Mouse (Mus musculus): Measurements from ENCODE around the gene Crim1. TPM values are rescaled to one million over a fixed set of nuclear protein-coding genes. Genes with fewer than 3 reads are reported as not detected.

Crim1 gene
- polyA plus RNA-seq, 1 experiment = 36.1 TPM

DNA sequence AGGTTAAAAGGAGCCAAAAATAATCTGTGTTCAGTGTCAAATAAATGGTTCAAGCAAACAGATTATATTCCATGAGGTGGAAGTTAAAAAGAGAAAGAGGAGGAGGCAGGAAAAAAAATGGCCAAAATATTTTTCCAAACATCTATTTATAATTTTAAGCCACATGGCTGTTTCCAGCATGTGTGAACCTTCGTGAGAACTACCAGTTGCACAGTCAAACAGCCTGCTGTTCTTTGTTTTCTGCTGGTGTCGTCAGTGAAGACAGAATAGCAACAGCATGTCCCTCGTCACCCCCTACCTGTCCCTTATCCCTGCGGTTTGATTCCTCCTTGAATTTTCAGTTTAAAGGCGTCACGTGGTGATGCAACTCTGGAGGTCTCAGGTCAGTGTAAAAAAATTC, 70.0 kb downstream of the Crim1 start:
- TF ChIP-seq CTCF (IDR thresholded peaks at IDR 0.05; ENCODE audit: extremely low read depth, insufficient read length, insufficient replicate concordance, low read depth, low read length) (no peak), POLR2A (IDR thresholded peaks at IDR 0.05; ENCODE audit: low read depth, low read length) (no peak)
- Histone ChIP-seq H3K27ac (ENCODE audit: insufficient read depth, low read depth, low read length) (no peak overlapping the region), H3K4me1 (ENCODE audit: control insufficient read depth, insufficient read depth, insufficient read length, low read length) (peaks cover 9% of the 10 kb centered on the region; the same call in 1 of the 2 replicates), H3K4me3 (ENCODE audit: low read depth, low read length) (no peak overlapping the region), H3K27me3 (ENCODE audit: control insufficient read depth, insufficient read depth, low read length) (no peaks in the 10 kb centered on the region), H3K36me3 (ENCODE audit: control insufficient read depth, insufficient read depth, low read length) (no peaks in the 10 kb centered on the region)
- WGBS = 84% methylated on average over 6 of the region's 6 CpGs

DNA sequence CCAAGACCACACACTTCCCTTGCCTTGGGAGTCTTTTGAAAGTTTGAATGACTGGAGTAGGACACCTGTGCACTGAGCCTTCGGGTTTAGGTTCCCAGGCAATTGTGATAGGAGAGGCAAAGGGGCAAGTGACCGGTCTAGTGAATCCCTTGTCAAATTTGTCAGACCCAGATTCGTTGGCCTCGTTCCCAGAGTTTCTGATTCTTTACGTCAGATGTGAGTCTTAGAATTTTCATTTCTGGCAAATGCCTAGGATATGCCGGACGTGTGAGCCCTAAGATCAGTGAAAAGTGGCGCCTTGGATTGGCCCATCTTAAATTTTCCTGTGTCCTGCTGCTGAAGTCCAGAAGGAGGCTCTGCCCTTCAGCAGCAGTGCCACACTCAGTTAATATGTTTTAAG, 71.7 kb downstream of the Crim1 start:
- H3K4me3 ChIP-seq (ENCODE audit: low read depth, low read length) = no peak overlapping the region
- WGBS = 81% methylated on average over 8 of the region's 8 CpGs
- no peaks in the 10 kb centered on the region for H3K36me3 ChIP-seq (ENCODE audit: control insufficient read depth, insufficient read depth, low read length)
- no peak for TF ChIP-seq POLR2A (IDR thresholded peaks at IDR 0.05; ENCODE audit: low read depth, low read length)
- no peak for TF ChIP-seq CTCF (IDR thresholded peaks at IDR 0.05; ENCODE audit: extremely low read depth, insufficient read length, insufficient replicate concordance, low read depth, low read length)
- H3K27ac ChIP-seq (ENCODE audit: insufficient read depth, low read depth, low read length) = no peak overlapping the region
- H3K27me3 ChIP-seq (ENCODE audit: control insufficient read depth, insufficient read depth, low read length) = no peaks in the 10 kb centered on the region
- peaks cover 9% of the 10 kb centered on the region; the same call in 1 of the 2 replicates for H3K4me1 ChIP-seq (ENCODE audit: control insufficient read depth, insufficient read depth, insufficient read length, low read length)

DNA sequence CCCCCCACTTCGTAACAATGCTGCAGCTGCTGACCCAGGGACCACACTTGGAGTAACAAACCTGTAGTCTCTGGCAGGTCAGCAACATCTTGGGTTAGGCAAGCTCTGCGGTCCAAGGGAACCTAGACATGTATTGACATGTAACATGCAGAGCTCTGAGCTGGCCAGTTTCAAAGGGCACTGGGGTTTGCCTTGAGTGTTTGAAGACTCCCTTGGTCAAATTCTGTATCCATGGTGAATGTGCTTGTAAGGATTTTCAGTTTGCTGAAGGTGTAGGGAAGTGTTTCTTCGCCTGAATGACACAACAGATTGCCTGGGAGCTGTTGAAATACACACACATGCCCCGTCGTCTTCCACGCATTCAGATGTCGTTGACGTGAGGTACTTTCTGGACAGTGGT, 72.1 kb downstream of the Crim1 start:
- Histone ChIP-seq H3K27ac (ENCODE audit: insufficient read depth, low read depth, low read length) (no peak overlapping the region), H3K36me3 (ENCODE audit: control insufficient read depth, insufficient read depth, low read length) (no peaks in the 10 kb centered on the region), H3K27me3 (ENCODE audit: control insufficient read depth, insufficient read depth, low read length) (no peaks in the 10 kb centered on the region), H3K4me1 (ENCODE audit: control insufficient read depth, insufficient read depth, insufficient read length, low read length) (peaks cover 9% of the 10 kb centered on the region; the same call in 1 of the 2 replicates), H3K4me3 (ENCODE audit: low read depth, low read length) (no peak overlapping the region)
- TF ChIP-seq CTCF (IDR thresholded peaks at IDR 0.05; ENCODE audit: extremely low read depth, insufficient read length, insufficient replicate concordance, low read depth, low read length) = no peak
- no peak for TF ChIP-seq POLR2A (IDR thresholded peaks at IDR 0.05; ENCODE audit: low read depth, low read length)
- WGBS = 90% methylated on average over 8 of the region's 8 CpGs

DNA sequence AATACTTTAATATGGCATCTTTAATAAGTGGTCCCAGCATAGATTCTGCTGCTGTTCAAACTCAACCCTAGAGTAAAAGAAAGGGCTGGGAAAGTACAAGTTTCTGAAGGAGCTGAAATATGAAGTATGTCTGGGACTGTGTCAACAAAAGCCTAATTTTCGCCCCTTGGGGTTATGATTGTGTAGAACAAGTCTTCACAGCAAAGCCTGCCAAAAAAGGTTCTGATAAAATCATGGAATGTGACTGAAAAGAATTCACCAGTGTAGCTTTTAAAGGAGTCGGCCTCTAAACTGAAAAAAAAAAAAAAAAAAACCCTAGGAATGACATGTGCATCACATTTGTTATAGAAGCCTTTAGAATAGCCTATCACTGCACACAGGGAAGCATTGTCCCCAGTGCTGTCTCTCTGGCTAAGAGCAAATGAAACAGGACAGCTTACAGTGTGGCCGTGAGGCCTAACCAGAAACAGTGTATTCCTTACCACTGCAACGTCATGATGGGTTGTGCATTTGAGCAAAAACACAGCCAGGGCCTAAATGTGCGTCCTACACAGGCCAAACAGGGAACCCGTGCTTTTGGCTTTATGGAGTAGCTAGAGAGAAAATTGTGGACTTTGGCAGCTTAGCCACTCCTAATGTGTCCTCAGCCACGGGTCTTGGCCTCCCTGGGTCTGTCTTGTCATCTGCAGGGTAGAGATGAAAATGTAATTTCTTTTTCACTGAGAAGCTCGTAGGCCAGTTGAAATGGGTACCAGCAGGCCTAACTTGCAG, 72.8 kb downstream of the Crim1 start:
- Histone ChIP-seq H3K4me1 (ENCODE audit: control insufficient read depth, insufficient read depth, insufficient read length, low read length) (peaks cover 9% of the 10 kb centered on the region; the same call in 1 of the 2 replicates), H3K4me3 (ENCODE audit: low read depth, low read length) (no peak overlapping the region), H3K27ac (ENCODE audit: insufficient read depth, low read depth, low read length) (peak overlapping the region; percentile 69), H3K27me3 (ENCODE audit: control insufficient read depth, insufficient read depth, low read length) (no peaks in the 10 kb centered on the region), H3K36me3 (ENCODE audit: control insufficient read depth, insufficient read depth, low read length) (no peaks in the 10 kb centered on the region)
- no peak for TF ChIP-seq CTCF (IDR thresholded peaks at IDR 0.05; ENCODE audit: extremely low read depth, insufficient read length, insufficient replicate concordance, low read depth, low read length)
- TF ChIP-seq POLR2A (IDR thresholded peaks at IDR 0.05; ENCODE audit: low read depth, low read length) = no peak
- WGBS = 38% methylated on average over 8 of the region's 8 CpGs

DNA sequence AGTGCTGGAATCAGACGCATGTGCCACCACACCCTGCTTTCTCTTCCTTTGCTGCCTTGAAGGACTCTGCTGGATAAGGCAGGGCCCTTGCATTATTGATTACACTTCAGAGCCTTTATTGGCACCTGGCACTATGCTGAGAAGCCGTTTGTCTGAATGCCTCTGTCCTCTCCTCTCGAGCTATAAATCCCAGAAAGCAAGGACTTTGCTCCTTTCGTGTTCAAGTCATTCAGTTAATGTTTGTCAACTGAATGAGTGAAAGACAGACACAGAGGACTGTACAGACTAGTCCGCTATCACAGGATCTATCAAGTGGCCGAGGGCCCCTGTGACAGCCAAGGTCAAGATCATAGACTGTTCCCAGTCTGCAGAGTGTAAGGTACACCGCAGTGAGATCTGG, 73.8 kb downstream of the Crim1 start:
- Histone ChIP-seq H3K4me3 (ENCODE audit: low read depth, low read length) (no peak overlapping the region), H3K36me3 (ENCODE audit: control insufficient read depth, insufficient read depth, low read length) (no peaks in the 10 kb centered on the region), H3K4me1 (ENCODE audit: control insufficient read depth, insufficient read depth, insufficient read length, low read length) (peaks cover 12% of the 10 kb centered on the region), H3K27ac (ENCODE audit: insufficient read depth, low read depth, low read length) (peak overlapping the region; percentile 75), H3K27me3 (ENCODE audit: control insufficient read depth, insufficient read depth, low read length) (no peaks in the 10 kb centered on the region)
- 27% methylated on average over 7 of the region's 7 CpGs for WGBS
- TF ChIP-seq POLR2A (IDR thresholded peaks at IDR 0.05; ENCODE audit: low read depth, low read length) (no peak), CTCF (IDR thresholded peaks at IDR 0.05; ENCODE audit: extremely low read depth, insufficient read length, insufficient replicate concordance, low read depth, low read length) (no peak)

DNA sequence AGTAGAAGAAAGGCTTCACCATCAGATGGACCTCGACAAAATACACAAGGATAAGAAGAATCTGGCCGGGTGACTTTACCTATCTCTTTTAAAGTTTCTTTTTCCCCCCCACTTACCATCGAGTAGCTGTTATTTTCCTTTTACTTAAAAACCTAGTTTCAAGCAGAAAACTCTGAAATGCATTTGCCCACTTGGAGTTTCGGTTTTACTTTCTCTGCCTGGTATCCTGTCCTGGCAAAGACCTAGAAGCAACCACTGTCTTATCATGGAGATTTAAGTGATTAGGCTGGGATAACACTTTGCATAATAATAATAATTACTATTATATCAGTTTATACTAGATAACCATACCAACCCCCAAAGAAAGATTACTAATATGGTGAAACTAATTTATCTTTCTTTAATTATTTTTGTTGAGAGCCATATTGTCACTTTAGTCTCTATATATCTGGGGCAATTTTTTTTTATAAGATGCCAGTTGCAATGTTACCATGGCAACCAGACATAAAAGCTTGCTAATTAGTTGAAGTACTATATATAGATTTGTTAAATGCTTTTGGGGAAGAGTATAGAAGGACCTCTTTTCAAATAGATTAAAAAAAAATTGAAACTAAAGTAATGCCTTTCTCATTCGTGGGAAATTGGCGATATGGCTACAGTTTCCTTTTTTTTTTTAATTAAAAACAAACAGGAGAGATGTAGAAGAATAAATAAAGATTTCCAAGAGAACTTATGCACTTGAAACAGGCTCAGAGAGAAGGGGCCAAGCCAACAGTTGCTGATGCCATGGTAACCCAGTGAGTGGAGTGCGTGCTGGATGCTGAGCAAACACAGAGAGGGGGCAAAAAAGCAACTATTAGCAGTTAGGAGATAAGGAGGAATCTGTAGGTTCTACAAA, 74.8 kb downstream of the Crim1 start:
- Histone ChIP-seq H3K4me1 (ENCODE audit: control insufficient read depth, insufficient read depth, insufficient read length, low read length) (peaks cover 12% of the 10 kb centered on the region), H3K27me3 (ENCODE audit: control insufficient read depth, insufficient read depth, low read length) (no peaks in the 10 kb centered on the region), H3K27ac (ENCODE audit: insufficient read depth, low read depth, low read length) (peak overlapping the region; percentile 75), H3K36me3 (ENCODE audit: control insufficient read depth, insufficient read depth, low read length) (0 out of 2 replicates have a peak, but pooled peaks cover under 1% of the 10 kb centered on the region), H3K4me3 (ENCODE audit: low read depth, low read length) (no peak overlapping the region)
- TF ChIP-seq CTCF (IDR thresholded peaks at IDR 0.05; ENCODE audit: extremely low read depth, insufficient read length, insufficient replicate concordance, low read depth, low read length) (no peak), POLR2A (IDR thresholded peaks at IDR 0.05; ENCODE audit: low read depth, low read length) (no peak)
- 41% methylated on average over 7 of the region's 7 CpGs for WGBS

DNA sequence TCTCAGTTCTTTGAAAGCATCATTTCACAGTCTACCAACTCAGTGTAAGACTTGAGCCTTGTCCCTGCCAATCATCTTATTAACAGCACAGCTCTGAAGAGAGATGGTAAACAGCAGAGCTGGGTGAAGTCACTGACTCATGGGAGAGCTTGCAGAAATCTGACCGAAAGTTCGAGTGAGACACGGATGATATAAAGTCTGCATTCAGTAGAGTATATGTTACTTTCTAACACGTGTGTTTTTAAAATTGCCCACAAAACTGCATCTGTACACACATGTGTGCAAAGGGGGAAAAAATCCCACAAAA, 75.4 kb downstream of the Crim1 start:
- H3K4me3 ChIP-seq (ENCODE audit: low read depth, low read length) = no peak overlapping the region
- peaks cover 12% of the 10 kb centered on the region for H3K4me1 ChIP-seq (ENCODE audit: control insufficient read depth, insufficient read depth, insufficient read length, low read length)
- 59% methylated on average over 4 of the region's 4 CpGs for WGBS
- no peaks in the 10 kb centered on the region for H3K27me3 ChIP-seq (ENCODE audit: control insufficient read depth, insufficient read depth, low read length)
- H3K27ac ChIP-seq (ENCODE audit: insufficient read depth, low read depth, low read length) = no peak overlapping the region
- TF ChIP-seq POLR2A (IDR thresholded peaks at IDR 0.05; ENCODE audit: low read depth, low read length) (no peak), CTCF (IDR thresholded peaks at IDR 0.05; ENCODE audit: extremely low read depth, insufficient read length, insufficient replicate concordance, low read depth, low read length) (no peak)
- 0 out of 2 replicates have a peak, but pooled peaks cover 3% of the 10 kb centered on the region for H3K36me3 ChIP-seq (ENCODE audit: control insufficient read depth, insufficient read depth, low read length)

All from small intestine, adult 2 months (tissue).